Mouse (Mus musculus) MEL (cell line): ENCODE measurements around the gene Slc51a.

Source experiments
- BHLHE40 ChIP-seq: IDR thresholded peaks from 2 replicates; pipeline ENCODE4 v1.6.1; 2012; ENCODE audit warnings: low read depth, mild to moderate bottlenecking, inconsistent platforms, low read length, improper control_type of control experiment, borderline replicate concordance
- CTCF ChIP-seq, 3 experiments: IDR thresholded peaks in 2 of 3; conservative IDR thresholded peaks in 1 of 3; 2 replicates each; pipeline ENCODE4 v1.5.1; 2011 to 2012; ENCODE audit warnings: low read length in 3 of 3, low read depth in 2 of 3, mild to moderate bottlenecking in 2 of 3, improper control_type of control experiment in 1 of 3, inconsistent platforms in 1 of 3, mixed read lengths in 1 of 3, moderate library complexity in 1 of 3; ENCODE audit not compliant: control insufficient read depth in 1 of 3, insufficient read depth in 1 of 3, poor library complexity in 1 of 3, severe bottlenecking in 1 of 3
- E2F4 ChIP-seq: IDR thresholded peaks from 2 replicates; pipeline ENCODE4 v1.6.1; 2011; ENCODE audit warnings: low read depth, low read length, improper control_type of control experiment, borderline replicate concordance
- ELF1 ChIP-seq: IDR thresholded peaks from 2 replicates; pipeline ENCODE4 v1.6.1; 2014; ENCODE audit warnings: low read depth, mild to moderate bottlenecking, inconsistent platforms, low read length, improper control_type of control experiment, moderate library complexity
- EP300 ChIP-seq, 2 experiments: IDR thresholded peaks; 2 replicates each; pipeline ENCODE4 v1.6.1; 2011; ENCODE audit warnings: improper control_type of control experiment in 2 of 2, low read length in 2 of 2, low read depth in 1 of 2, mild to moderate bottlenecking in 1 of 2
- ETS1 ChIP-seq: IDR thresholded peaks from 2 replicates; pipeline ENCODE4 v1.6.1; 2012; ENCODE audit warnings: low read depth, mild to moderate bottlenecking, inconsistent platforms, low read length, improper control_type of control experiment, moderate library complexity
- JUND ChIP-seq: IDR thresholded peaks from 2 replicates; pipeline ENCODE4 v1.6.1; 2011; ENCODE audit warnings: low read depth, mild to moderate bottlenecking, improper control_type of control experiment, low read length
- MAFK ChIP-seq: IDR thresholded peaks from 2 replicates; pipeline ENCODE4 v1.6.1; 2011; ENCODE audit warnings: low read depth, mild to moderate bottlenecking, low read length, improper control_type of control experiment, borderline replicate concordance
- MAX ChIP-seq: IDR thresholded peaks from 2 replicates; pipeline ENCODE4 v1.6.1; 2011; ENCODE audit warnings: low read length, improper control_type of control experiment
- MAZ ChIP-seq: IDR thresholded peaks from 2 replicates; pipeline ENCODE4 v1.6.1; 2012; ENCODE audit warnings: low read depth, mild to moderate bottlenecking, inconsistent platforms, low read length, improper control_type of control experiment
- POLR2A ChIP-seq, 2 experiments: IDR thresholded peaks; 2 replicates each; pipeline ENCODE4 v1.6.1; 2011 to 2012; ENCODE audit warnings: low read length in 2 of 2, mild to moderate bottlenecking in 2 of 2, control low read depth in 1 of 2, improper control_type of control experiment in 1 of 2, low read depth in 1 of 2, moderate library complexity in 1 of 2; ENCODE audit not compliant: control insufficient read depth in 1 of 2, insufficient read depth in 1 of 2, poor library complexity in 1 of 2
- SIN3A ChIP-seq: IDR thresholded peaks from 2 replicates; pipeline ENCODE4 v1.6.1; 2012; ENCODE audit warnings: low read length, improper control_type of control experiment, inconsistent platforms
- TAL1 ChIP-seq: IDR thresholded peaks from 2 replicates; pipeline ENCODE4 v1.6.1; 2012; ENCODE audit warnings: mild to moderate bottlenecking, inconsistent platforms, low read length, moderate library complexity, mixed read lengths
- TCF12 ChIP-seq: IDR thresholded peaks from 2 replicates; pipeline ENCODE4 v1.6.1; 2014; ENCODE audit warnings: low read depth, mild to moderate bottlenecking, inconsistent platforms, low read length, improper control_type of control experiment, moderate library complexity

DNA sequence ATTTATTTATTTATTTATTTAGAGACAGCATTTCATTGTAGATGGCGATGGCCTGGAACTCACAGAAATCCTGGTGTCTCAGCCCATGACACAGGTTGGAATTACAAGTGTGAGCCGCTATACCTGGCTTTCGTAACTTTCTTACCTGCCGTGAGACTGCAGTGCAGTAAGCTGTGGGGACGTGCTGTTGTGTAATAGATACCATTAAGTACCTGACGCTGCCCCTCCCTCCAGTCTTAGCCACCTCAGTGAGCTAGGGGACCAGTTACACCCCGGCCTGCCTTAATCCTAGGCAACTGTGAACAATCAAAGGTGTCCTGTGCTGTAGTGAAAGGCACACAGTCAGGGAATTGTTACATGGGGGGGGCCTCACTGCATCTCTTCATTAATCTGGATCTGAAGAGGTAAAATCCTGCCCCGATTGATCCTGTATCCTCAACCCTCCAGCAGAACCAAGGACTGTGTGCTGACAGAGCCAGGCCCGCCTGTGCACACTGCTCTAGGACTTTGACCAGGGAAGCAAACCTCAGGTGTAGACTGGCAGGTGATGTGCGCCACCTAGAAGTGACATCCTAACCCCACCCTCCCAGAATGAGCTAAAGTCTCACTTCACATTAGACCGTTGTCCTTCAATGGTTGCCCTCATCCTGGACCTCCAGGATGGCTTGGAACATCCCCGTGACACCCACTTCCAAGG, 30.3 kb upstream of the Slc51a start:
- TF ChIP-seq TAL1 (no peak), CTCF (IDR thresholded peaks at IDR 0.05 in 2 of 3, conservative IDR thresholded peaks at IDR 0.05 in 1 of 3; ENCODE audit: control insufficient read depth in 1 of 3, insufficient read depth in 1 of 3, low read depth in 2 of 3, low read length in 3 of 3, poor library complexity in 1 of 3, severe bottlenecking in 1 of 3) (no peak), MAX (no peak), TCF12 (no peak), SIN3A (no peak), EP300 (IDR thresholded peaks at IDR 0.05; ENCODE audit: low read depth in 1 of 2, low read length in 2 of 2) (no peak), E2F4 (no peak), ELF1 (no peak), MAFK (no peak), BHLHE40 (no peak), ETS1 (no peak), JUND (no peak), MAZ (no peak), POLR2A (IDR thresholded peaks at IDR 0.05; ENCODE audit: control insufficient read depth in 1 of 2, insufficient read depth in 1 of 2, low read depth in 1 of 2, low read length in 2 of 2, poor library complexity in 1 of 2) (no peak)
